In the genomic region with DNA sequence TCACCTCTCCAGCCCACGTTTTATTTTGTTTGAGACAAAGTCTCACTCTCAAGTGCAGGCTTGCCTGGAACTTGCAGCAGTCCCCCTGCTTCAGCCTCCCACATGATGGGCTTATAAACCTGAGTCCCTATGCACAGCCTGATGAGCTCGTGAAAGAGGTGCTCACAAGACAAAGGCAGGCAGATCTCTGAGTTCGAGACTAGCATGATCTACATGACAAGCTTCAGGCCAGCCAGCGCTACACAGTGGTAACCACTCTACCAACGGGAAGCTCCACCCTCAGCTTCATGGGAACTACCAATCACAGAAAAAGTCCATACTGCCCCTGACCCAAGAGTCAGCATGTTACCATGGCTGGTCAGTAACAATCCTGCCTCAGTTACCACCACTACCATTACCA, we compare ENCODE assay signal across 21 mouse cellular contexts. TPM values are rescaled to one million over a fixed set of nuclear protein-coding genes. Genes with fewer than 3 reads are reported as not detected.
"Had no signal": no experiment of that assay in that cellular context is flagged by ENCODE, and none has a peak within 500 bp of the region (broad histone marks: within the 10 kb centered on the region; RNA-seq: fewer than 3 reads in every experiment).

No protein-coding gene starts in this region.

- H3K4me1 ChIP-seq: limb, embryonic 15.5 days; stomach, embryonic 15.5 days had no signal

- H3K9me3 ChIP-seq: limb, embryonic 12.5 days; limb, embryonic 15.5 days; neural tube, embryonic 13.5 days; stomach, embryonic 15.5 days had no signal

- H3K9ac ChIP-seq: limb, embryonic 12.5 days; limb, embryonic 15.5 days; liver, embryonic 14.5 days; liver, postnatal 0 days; lung, embryonic 14.5 days; neural tube, embryonic 13.5 days; stomach, embryonic 15.5 days had no signal

- H3K4me2 ChIP-seq: limb, embryonic 12.5 days; limb, embryonic 15.5 days; liver, embryonic 11.5 days; lung, embryonic 14.5 days; neural tube, embryonic 13.5 days; stomach, embryonic 15.5 days had no signal

- H3K27ac ChIP-seq: kidney, postnatal 0 days; limb, embryonic 12.5 days; limb, embryonic 15.5 days; liver, embryonic 14.5 days; neural tube, embryonic 13.5 days; stomach, embryonic 15.5 days had no signal

- ATAC-seq: intestine, postnatal 0 days; liver, postnatal 0 days; lung, postnatal 0 days had no signal

- DNase-seq: kidney, adult 2 months; kidney, postnatal 36 days; left cerebral cortex, postnatal 4 days; liver, postnatal 0 days; lung, embryonic 14.5 days; retina, postnatal 1 day; right cerebral cortex, postnatal 25 days; spleen, adult 18-20 months; thymus, postnatal 25 days had no signal

- H3K27me3 ChIP-seq: limb, embryonic 12.5 days; limb, embryonic 15.5 days; neural tube, embryonic 13.5 days; stomach, embryonic 15.5 days had no signal

- H3K4me3 ChIP-seq: limb, embryonic 12.5 days; limb, embryonic 15.5 days; myocyte; neural tube, embryonic 13.5 days; stomach, embryonic 15.5 days had no signal

- H3K36me3 ChIP-seq: limb, embryonic 12.5 days; limb, embryonic 15.5 days; neural tube, embryonic 13.5 days; stomach, embryonic 15.5 days had no signal

RNA-seq across cellular contexts. Expression of a gene that starts 4.6 kb away (rescaled TPM):
- total RNA-seq: monocyte, adult 5-6 weeks; neutrophil, adult 5-6 weeks had no signal
- polyA plus RNA-seq: liver, embryonic 11.5 days; liver, postnatal 0 days had no signal
